Mouse (Mus musculus): Measurements from ENCODE around the gene Tmub2. TPM values are rescaled to one million over a fixed set of nuclear protein-coding genes. Genes with fewer than 3 reads are reported as not detected.

Gene Tmub2
- polyA plus RNA-seq (2012; rRNA removed) = 54.5 and 65.4 TPM in 2 replicates

- DNase-seq (ENCODE audit: low read depth, low spot score) = peak; percentile 96
- WGBS = under 1% methylated on average over 32 of the region's 32 CpGs
Observed at GRCm38 (mm10) chr11:102284501-102285094, at the start of gene Tmub2. Tmub2 (plus strand) TSS chr11:102284931.

- 74% methylated on average over 2 of the region's 2 CpGs for WGBS
Observed at GRCm38 (mm10) chr11:102236022-102236421, 48.7 kb upstream of the Tmub2 start.

GRCm38 (mm10) chr11:102240636-102241035 is 44.1 kb upstream of the Tmub2 start:
- no peak for DNase-seq (ENCODE audit: low read depth, low spot score)
- 88% methylated on average over 6 of the region's 6 CpGs for WGBS

More at GRCm38 (mm10) chr11:102236022-102236421, 48.7 kb upstream of the Tmub2 start:
- DNase-seq (ENCODE audit: low read depth, low spot score) = no peak

DNA sequence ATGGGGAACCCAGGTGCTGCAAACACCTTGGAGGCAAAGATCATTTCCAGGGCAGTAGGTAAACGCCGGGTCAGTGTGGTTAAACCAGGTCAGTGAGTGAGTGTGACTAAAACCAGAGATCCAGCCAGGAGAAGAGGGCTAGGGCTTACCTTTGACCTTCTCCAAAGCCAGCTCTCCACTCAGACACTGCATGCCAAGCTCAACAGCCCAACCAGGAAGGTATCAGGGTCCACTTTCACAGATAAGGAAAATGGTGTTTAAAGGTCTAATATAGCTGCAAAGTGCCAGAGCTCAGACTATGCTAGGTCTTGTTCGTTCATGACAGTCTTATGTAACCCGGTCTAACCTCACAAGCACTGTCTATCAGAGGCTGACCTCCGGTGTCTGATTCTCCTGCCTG is 43.5 kb upstream of the Tmub2 start:
- WGBS = 48% methylated on average over 5 of the region's 5 CpGs

GRCm38 (mm10) chr11:102241874-102242273 is 42.9 kb upstream of the Tmub2 start:
- 63% methylated on average over 5 of the region's 5 CpGs for WGBS
- no peak for DNase-seq (ENCODE audit: low read depth, low spot score)

More for the DNA sequence above, 43.5 kb upstream of the Tmub2 start:
- DNase-seq (ENCODE audit: low read depth, low spot score) = no peak

DNA sequence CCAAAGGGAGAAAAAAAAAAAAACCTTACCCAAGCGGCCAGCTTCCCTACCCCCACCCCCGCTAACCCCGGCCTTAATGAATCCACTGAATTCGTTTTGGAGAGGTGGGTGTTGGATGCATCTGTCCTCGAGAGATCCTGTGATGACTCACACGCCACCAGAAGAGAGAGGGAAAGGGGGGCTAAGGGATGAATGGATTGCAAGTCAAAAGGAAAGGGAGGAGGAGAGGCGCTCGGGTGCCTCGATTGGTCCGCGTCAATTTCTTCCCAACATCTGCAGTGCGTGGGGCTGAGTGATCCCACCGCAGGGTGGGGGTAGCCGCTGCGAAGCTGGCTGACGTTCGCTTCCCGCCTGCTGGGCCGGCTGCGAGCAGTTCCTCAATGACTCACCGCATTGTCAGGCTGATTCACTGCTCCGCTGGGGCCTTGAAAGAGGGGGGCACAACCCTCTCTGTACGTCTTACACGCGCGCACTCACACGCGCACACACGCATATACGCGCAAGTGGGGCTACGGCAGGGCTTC is 39.7 kb upstream of the Tmub2 start:
- DNase-seq (ENCODE audit: low read depth, low spot score) = no peak
- WGBS = under 1% methylated on average over 32 of the region's 32 CpGs

DNA sequence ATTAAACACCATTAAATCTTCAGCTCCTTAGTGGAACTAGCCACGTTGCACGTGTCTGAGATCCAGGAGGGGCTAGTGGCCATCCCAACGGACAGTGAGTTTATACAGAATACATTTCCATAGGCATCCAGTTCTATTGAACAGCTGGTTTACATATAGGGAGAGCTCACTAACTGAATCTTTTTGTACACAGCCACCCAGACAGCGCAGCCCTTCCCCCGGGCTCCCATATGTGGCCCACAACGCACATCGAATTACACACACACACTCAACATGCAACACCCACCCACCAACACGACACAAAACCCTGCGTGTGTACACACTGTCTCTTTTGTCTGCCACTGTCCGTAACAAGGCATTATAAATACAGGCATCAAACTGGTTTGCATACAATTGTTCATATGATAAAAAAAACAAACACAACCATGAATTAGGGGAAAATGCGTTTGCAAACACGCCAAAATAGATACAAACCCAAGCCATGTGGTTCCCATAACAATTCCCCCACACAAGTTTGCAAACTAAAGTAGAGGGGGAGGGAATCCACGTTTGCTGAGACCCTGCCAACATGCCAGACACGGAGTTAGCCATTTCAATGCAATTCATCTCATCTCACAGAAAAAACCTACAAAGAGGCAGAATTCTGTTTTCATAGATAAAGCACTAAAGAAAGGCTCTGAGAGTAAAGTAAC is 39.0 kb upstream of the Tmub2 start:
- DNase-seq (ENCODE audit: low read depth, low spot score) = no peak
- 54% methylated on average over 14 of the region's 14 CpGs for WGBS

GRCm38 (mm10) chr11:102246273-102246635 is 38.5 kb upstream of the Tmub2 start:
- WGBS = 73% methylated on average over 6 of the region's 6 CpGs
- DNase-seq (ENCODE audit: low read depth, low spot score) = no peak

DNA sequence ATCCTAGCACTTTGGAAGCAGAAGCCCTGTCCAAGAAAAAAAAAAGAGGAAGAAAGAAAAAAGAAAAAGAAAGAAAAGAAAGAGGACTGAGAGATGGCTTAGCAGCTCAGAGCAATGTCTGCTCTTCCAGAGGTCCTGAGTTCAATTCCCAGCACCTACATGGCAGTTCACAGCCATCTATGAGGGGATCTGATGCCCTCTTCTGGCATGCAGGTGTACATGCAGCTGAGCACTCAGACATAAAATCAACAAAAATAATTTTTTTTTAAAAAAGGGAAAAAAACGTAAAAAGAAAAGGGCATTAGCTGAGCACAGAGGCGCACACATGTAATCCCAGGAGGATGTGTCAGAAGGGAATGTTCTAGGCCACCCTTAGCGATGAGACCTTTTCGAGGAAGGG is 37.9 kb upstream of the Tmub2 start:
- no peak for DNase-seq (ENCODE audit: low read depth, low spot score)
- 90% methylated on average over 4 of the region's 4 CpGs for WGBS

DNA sequence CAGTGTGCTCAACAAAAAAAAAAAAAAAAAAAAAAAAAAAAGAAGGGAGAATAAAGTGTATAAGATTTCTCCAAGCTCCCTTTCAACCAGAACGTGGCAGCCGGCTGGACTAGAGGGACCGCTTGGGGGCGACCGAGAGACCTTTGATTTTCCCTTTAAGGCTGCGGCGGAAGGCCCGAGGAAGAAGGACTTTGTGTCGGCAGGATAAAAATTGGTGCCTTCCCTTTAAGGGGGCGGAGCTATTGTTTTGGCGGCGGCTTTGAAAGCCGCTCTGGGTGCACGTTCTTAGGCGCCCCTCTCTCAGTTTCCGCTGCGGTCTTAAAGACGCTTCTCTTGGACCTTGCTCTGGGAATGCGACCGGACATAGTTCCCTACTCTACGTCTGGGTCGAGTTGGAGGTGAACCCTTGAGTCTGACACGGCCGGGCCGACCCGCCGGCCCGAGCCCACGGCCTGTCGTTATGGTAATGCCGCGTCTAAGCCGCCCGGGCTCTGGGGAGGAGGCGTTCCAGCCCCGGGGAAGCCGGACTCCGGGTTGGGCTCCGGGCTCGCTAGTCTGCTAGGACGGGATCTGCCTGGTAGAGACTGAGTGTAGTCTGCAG is 36.0 kb upstream of the Tmub2 start, which contains the start of gene BC030867:
BC030867 (plus strand) TSS at position 253 of the 601 bp plus-strand sequence.
- WGBS = under 1% methylated on average over 41 of the region's 41 CpGs
- peak; percentile 80 for DNase-seq (ENCODE audit: low read depth, low spot score)

- no peak for DNase-seq (ENCODE audit: low read depth, low spot score)
- WGBS = 12% methylated on average over 9 of the region's 9 CpGs
Observed at GRCm38 (mm10) chr11:102249351-102250090, 35.2 kb upstream of the Tmub2 start.

DNA sequence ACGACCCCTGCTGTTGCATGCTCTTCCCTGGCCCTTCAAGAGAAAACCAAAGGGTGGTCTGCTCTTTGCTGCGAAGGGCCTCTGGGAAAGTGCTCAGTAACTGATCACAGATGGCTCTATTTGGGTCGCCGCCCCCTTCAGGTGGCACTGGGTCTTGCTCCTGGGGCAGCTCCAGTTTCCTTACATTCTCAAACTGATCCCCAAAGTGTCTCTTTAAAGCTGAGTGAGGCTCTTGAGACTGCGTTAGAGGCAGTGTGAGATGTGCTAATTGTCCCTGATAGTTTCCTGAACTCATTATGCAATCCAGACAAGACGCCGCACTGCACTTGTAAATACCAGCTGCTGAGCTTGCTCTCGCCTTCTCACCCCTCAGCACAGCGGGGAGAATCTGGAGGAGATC is 27.2 kb upstream of the Tmub2 start:
- WGBS = 60% methylated on average over 9 of the region's 9 CpGs
- DNase-seq (ENCODE audit: low read depth, low spot score) = no peak

DNA sequence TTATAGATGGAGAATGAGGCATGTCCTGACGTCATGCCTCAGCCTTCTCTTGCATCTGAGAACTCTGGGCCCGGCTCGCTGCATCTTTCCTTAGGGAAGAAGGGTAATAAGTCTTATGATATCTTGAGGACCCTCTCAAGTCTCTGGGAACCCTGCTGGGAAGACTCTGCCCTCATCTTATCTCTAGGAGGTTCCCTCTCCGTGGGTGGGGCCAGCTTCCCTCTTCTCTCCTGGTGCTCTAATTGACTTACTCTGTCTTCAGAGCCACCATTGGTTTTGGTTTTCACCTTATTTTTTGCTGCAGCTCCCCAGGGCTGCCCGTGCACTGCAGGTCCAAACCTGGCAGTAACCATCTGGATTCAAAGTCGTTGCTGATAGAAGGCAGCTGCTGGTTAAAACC is 26.6 kb upstream of the Tmub2 start:
- 83% methylated on average over 6 of the region's 6 CpGs for WGBS
- DNase-seq (ENCODE audit: low read depth, low spot score) = no peak

DNA sequence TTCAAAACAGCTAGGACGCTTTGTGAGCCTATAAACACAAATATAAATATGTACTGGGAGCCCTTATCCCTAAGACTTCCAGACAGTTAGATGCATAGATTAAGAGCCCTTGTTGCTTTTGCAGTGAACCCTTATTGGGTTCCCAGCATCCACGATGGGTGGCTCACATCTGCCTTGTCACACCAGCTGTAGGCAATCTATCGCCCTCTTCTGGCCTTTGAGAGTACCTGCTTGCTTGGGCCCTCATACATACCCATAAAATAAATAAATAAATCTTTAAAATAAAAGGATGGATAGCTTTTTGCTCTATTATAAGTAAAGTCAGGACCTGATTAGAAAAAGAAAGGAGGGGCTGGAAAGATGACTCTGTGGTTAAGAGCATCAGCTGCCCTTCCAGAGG is 26.2 kb upstream of the Tmub2 start:
- 95% methylated on average over 3 of the region's 3 CpGs for WGBS
- no peak for DNase-seq (ENCODE audit: low read depth, low spot score)

GRCm38 (mm10) chr11:102263211-102263610 is 21.5 kb upstream of the Tmub2 start:
- 89% methylated on average over 7 of the region's 7 CpGs for WGBS
- no peak for DNase-seq (ENCODE audit: low read depth, low spot score)

GRCm38 (mm10) chr11:102265816-102266215 is 18.9 kb upstream of the Tmub2 start:
- 83% methylated on average over 14 of the region's 14 CpGs for whole genome bisulfite sequencing
- DNase-seq (ENCODE audit: low read depth, low spot score) = no peak

DNA sequence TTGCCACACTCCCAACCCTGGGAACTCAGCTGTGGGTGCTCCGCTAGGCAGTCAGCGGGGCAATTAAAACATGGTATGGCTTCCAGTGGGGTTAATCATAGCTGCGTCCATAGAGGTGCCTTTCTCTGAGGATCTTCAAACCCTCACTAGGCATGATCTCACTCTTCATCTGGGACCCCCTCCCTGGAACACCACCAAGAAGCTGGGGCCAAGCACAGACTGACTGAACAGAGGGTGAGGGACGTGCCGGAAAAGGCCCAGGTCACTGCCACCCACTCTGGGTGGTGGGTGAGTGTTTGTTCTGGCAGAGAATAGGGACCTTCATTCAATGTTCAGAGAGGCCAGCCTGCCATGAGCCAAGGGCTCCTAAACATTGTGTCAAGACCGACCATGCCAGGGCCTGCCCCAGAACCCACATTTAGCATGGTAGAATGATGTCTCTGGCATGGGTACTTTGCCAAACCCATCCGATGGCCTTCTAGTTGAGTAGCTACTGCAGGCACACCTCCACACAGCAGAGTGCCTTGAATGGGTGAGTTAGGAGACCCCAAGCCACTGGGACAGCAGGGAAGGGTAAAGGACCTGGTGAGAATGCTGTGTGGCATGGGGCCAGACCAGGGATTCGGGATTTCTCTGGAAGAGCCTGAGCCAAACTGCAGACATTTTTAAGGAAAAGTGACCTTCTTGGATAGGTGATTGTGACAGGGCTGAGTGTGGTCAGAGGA is 17.9 kb upstream of the Tmub2 start:
- 87% methylated on average over 8 of the region's 8 CpGs for WGBS
- no peak for DNase-seq (ENCODE audit: low read depth, low spot score)

DNA sequence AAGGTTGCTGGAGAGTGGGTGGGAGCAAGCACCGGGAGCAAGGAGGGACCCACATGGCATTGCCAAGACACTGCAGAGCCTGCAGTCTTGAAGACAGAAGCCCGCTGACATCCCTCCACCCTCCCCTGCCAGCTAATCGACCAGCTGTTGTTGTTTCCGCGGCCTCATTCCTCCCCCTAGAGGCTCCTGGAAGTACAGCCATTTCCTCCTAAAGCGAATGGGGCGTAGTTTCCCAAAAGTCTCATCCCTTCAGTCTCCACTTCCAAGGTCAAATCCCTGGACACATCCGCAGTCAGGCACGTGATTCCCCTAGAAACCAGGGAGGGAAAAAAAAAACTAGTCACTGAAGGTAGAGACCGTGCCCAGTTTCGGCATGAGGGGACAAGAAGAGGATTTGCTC is 17.3 kb upstream of the Tmub2 start:
- WGBS = 5% methylated on average over 11 of the region's 11 CpGs
- DNase-seq (ENCODE audit: low read depth, low spot score) = no peak

GRCm38 (mm10) chr11:102268520-102269244 is 16.0 kb upstream of the Tmub2 start, which contains the start of gene Asb16:
Asb16 (plus strand) TSS chr11:102268743.
- DNase-seq (ENCODE audit: low read depth, low spot score) = no peak
- 87% methylated on average over 12 of the region's 12 CpGs for WGBS

All from large intestine, adult 2 months (tissue).